Mouse (Mus musculus): ENCODE data around the gene Snapc3. TPM values are rescaled to one million over a fixed set of nuclear protein-coding genes. Genes with fewer than 3 reads are reported as not detected.

Snapc3 gene
- total and polyA plus RNA-seq, 3 experiments: 12.0 to 16.9 TPM; not detected in 1

GRCm38 (mm10) chr4:83467615-83468014 lies 50.1 kb downstream of the Snapc3 start:
- no peaks in the 10 kb centered on the region for H3K27me3 ChIP-seq (ENCODE audit: control insufficient read depth in 1 of 2, insufficient read depth in 2 of 2, low read length in 2 of 2)
- no peak for DNase-seq (ENCODE audit: low read depth, low spot score)
- H3K79me2 ChIP-seq (ENCODE audit: control insufficient read depth, insufficient read depth, low read length, poor library complexity): no peaks in the 10 kb centered on the region

GRCm38 (mm10) chr4:83468208-83468607 lies 50.7 kb downstream of the Snapc3 start:
- Histone ChIP-seq H3K4me3 (ENCODE audit: control insufficient read depth in 1 of 2, insufficient read depth in 1 of 2, low read depth in 2 of 2, low read length in 2 of 2) (no peak overlapping the region), H3K36me3 (ENCODE audit: control insufficient read depth in 1 of 2, insufficient read depth in 2 of 2, low read length in 2 of 2) (peaks cover 41 to 48% of the 10 kb centered on the region in 2 experiments), H3K27ac (ENCODE audit: control insufficient read depth, low read depth, low read length) (no peak overlapping the region), H3K9me3 (replicated peaks; ENCODE audit: insufficient read depth, low read length) (no peaks in the 10 kb centered on the region), H3K79me2 (ENCODE audit: control insufficient read depth, insufficient read depth, low read length, poor library complexity) (no peaks in the 10 kb centered on the region), H3K27me3 (ENCODE audit: control insufficient read depth in 1 of 2, insufficient read depth in 2 of 2, low read length in 2 of 2) (no peaks in the 10 kb centered on the region), H3K4me1 (ENCODE audit: control insufficient read depth in 1 of 2, insufficient read depth in 2 of 2, low read length in 2 of 2) (peaks cover 9 to 17% of the 10 kb centered on the region in 2 experiments), H3K9ac (ENCODE audit: control insufficient read depth, low read depth, low read length, poor library complexity, severe bottlenecking) (no peak overlapping the region)
- DNase-seq (ENCODE audit: low read depth, low spot score): no peak
- TF ChIP-seq MAX (IDR thresholded peaks at IDR 0.05; ENCODE audit: low read length) (no peak), ZC3H11A (IDR thresholded peaks at IDR 0.05; ENCODE audit: low read depth, low read length) (no peak), NELFE (IDR thresholded peaks at IDR 0.05; ENCODE audit: low read depth, low read length) (no peak), GABPA (IDR thresholded peaks at IDR 0.05; ENCODE audit: low read depth, low read length) (no peak), CHD1 (IDR thresholded peaks at IDR 0.05; ENCODE audit: low read depth, low read length) (no peak), BHLHE40 (IDR thresholded peaks at IDR 0.05; ENCODE audit: borderline replicate concordance, low read depth, low read length) (no peak)

More at GRCm38 (mm10) chr4:83467615-83468014, 50.1 kb downstream of the Snapc3 start:
- TF ChIP-seq CTCF (IDR thresholded peaks at IDR 0.05 in 2 of 3, conservative IDR thresholded peaks at IDR 0.05 in 1 of 3; ENCODE audit: control insufficient read depth in 1 of 3, insufficient read depth in 1 of 3, low read depth in 2 of 3, low read length in 3 of 3, poor library complexity in 1 of 3, severe bottlenecking in 1 of 3): no peak
- TF ChIP-seq SMC3 (IDR thresholded peaks at IDR 0.05; ENCODE audit: low read depth, low read length): no peak
- TF ChIP-seq TAL1 (IDR thresholded peaks at IDR 0.05; ENCODE audit: low read length): no peak
- TF ChIP-seq GABPA (IDR thresholded peaks at IDR 0.05; ENCODE audit: low read depth, low read length): no peak
- TF ChIP-seq SIN3A (IDR thresholded peaks at IDR 0.05; ENCODE audit: low read length): no peak
- no peak for TF ChIP-seq NRF1 (IDR thresholded peaks at IDR 0.05; ENCODE audit: insufficient read depth, low read depth, low read length, poor library complexity, severe bottlenecking)
- Histone ChIP-seq H3K4me1 (ENCODE audit: control insufficient read depth in 1 of 2, insufficient read depth in 2 of 2, low read length in 2 of 2) (peaks cover 9 to 17% of the 10 kb centered on the region in 2 experiments), H3K27ac (ENCODE audit: control insufficient read depth, low read depth, low read length) (no peak overlapping the region), H3K9ac (ENCODE audit: control insufficient read depth, low read depth, low read length, poor library complexity, severe bottlenecking) (no peak overlapping the region), H3K9me3 (replicated peaks; ENCODE audit: insufficient read depth, low read length) (no peaks in the 10 kb centered on the region), H3K36me3 (ENCODE audit: control insufficient read depth in 1 of 2, insufficient read depth in 2 of 2, low read length in 2 of 2) (peaks cover 43 to 49% of the 10 kb centered on the region in 2 experiments), H3K4me3 (ENCODE audit: control insufficient read depth in 1 of 2, insufficient read depth in 1 of 2, low read depth in 2 of 2, low read length in 2 of 2) (no peak overlapping the region)

DNA sequence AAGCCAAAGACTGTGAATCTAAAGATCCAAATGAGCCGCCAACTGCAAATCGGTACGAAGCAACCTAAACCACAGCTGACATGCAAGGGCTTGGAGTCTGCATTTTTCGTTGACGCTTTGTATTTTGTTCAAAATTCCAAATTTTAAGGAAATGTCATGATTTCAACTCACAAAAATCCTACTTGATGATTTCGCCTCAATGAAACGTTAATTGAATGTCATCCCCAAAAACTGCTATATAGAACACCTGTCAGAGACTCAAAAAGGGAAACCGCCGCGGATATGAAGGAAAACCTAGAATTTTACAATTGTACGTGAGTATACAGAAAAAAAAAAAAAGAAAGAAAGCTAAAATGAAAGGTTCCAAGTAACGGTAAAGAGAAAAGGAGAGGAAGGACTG lies 67.7 kb downstream of the Snapc3 start:
- H3K79me2 ChIP-seq (ENCODE audit: control insufficient read depth, insufficient read depth, low read length, poor library complexity): peaks cover 28% of the 10 kb centered on the region
- H3K27me3 ChIP-seq (ENCODE audit: control insufficient read depth in 1 of 2, insufficient read depth in 2 of 2, low read length in 2 of 2): no peaks in the 10 kb centered on the region
- H3K4me3 ChIP-seq (ENCODE audit: control insufficient read depth in 1 of 2, insufficient read depth in 1 of 2, low read depth in 2 of 2, low read length in 2 of 2): peak overlapping the region; percentile 96
- peaks cover 3 to 6% of the 10 kb centered on the region in 2 experiments for H3K4me1 ChIP-seq (ENCODE audit: control insufficient read depth in 1 of 2, insufficient read depth in 2 of 2, low read length in 2 of 2)
- no peaks in the 10 kb centered on the region for H3K9me3 ChIP-seq (replicated peaks; ENCODE audit: insufficient read depth, low read length)
- DNase-seq (ENCODE audit: low read depth, low spot score): peak; percentile 23
- peak overlapping the region; percentile 83 for H3K9ac ChIP-seq (ENCODE audit: control insufficient read depth, low read depth, low read length, poor library complexity, severe bottlenecking)
- no peak for TF ChIP-seq GATA1 (IDR thresholded peaks at IDR 0.05; ENCODE audit: low read depth, low read length)
- TF ChIP-seq POLR2AphosphoS5 (IDR thresholded peaks at IDR 0.05; ENCODE audit: borderline replicate concordance, low read depth, low read length): no peak
- 0 out of 2 replicates have a peak, but pooled peaks have one; percentile 57 for TF ChIP-seq UBTF (IDR thresholded peaks at IDR 0.05; ENCODE audit: borderline replicate concordance, insufficient read depth, low read depth, low read length)
- peaks cover 17 to 22% of the 10 kb centered on the region in 2 experiments for H3K36me3 ChIP-seq (ENCODE audit: control insufficient read depth in 1 of 2, insufficient read depth in 2 of 2, low read length in 2 of 2)
- H3K27ac ChIP-seq (ENCODE audit: control insufficient read depth, low read depth, low read length): peak overlapping the region; percentile 63
